Mouse (Mus musculus) kidney, adult 2 months (tissue): ENCODE measurements around the gene Pan3.

Source experiments
- CTCF ChIP-seq: fragments of 200-500 bp; conservative IDR thresholded peaks from 2 replicates; pipeline ENCODE4 v1.5.1; 2011; ENCODE audit warnings: low read depth, mild to moderate bottlenecking, control low read depth, low read length, moderate library complexity, mixed read lengths; ENCODE audit not compliant: insufficient read depth, insufficient read length
- POLR2A ChIP-seq: fragments of 200-500 bp; IDR thresholded peaks from one replicate; pipeline ENCODE4 v1.6.1; 2011; ENCODE audit warnings: low read depth, low read length, control low read depth

GRCm38 (mm10) chr5:147493685-147494084, 63.7 kb downstream of the Pan3 start:
- TF ChIP-seq CTCF (no peak), POLR2A (no peak)
